21 mouse cellular contexts compared by ENCODE assay signal in the genomic region with DNA sequence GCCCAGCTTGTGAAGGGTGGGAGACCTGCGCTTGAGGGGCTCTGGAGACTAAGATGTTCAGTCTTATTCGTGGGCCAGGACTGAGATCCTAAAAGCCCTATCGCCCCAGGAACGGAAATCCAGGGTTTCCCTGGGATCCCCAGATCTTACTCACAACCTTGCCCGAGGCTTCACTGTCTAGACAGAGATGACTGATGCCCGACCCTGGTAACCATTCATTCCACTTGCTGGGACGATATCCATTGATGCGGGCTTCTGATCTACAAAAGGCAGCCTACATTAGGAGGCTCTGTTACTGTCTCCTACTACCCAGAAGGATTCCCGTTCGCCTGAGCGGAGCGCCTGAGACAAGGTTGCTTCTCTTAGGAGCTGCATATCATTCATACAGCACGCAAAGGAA. TPM values are rescaled to one million over a fixed set of nuclear protein-coding genes. Genes with fewer than 3 reads are reported as not detected.
DNase-seq lines count a peak whose midpoint lies in the region; ATAC-seq and TF ChIP-seq lines count a peak whose summit lies in the region.
"Had no signal": no experiment of that assay in that cellular context is flagged by ENCODE, and none has a peak within 500 bp of the region (broad histone marks: within the 10 kb centered on the region; RNA-seq: fewer than 3 reads in every experiment).

No protein-coding gene starts in this region.

- no peak overlapping the region for H3K27ac ChIP-seq in forebrain, postnatal 0 days (ENCODE audit: low read depth, low read length)
- H3K27ac ChIP-seq in forebrain, embryonic 15.5 days (replicated peaks): no peak overlapping the region
- no peak overlapping the region for H3K27ac ChIP-seq in midbrain, embryonic 14.5 days (replicated peaks; ENCODE audit: low read depth, low read length)
- no peak overlapping the region for H3K27ac ChIP-seq in midbrain, embryonic 13.5 days
- no peak overlapping the region for H3K27ac ChIP-seq in embryonic facial prominence, embryonic 13.5 days
- H3K27ac ChIP-seq in limb, embryonic 13.5 days: no peak overlapping the region
- H3K27ac ChIP-seq: gastrocnemius, adult 2 months; heart, adult 2 months; liver, embryonic 15.5 days had no signal

- no peak for DNase-seq in forebrain, postnatal 0 days
- peak; percentile 45 for DNase-seq in midbrain, embryonic 14.5 days
- no peak for DNase-seq in heart, postnatal 14 days
- no peak for DNase-seq in thymus, postnatal 4 days
- DNase-seq: adrenal gland, adult 2 months; cerebellum, adult 18-20 months; gastrocnemius, adult 2 months; heart, adult 2 months; heart, postnatal 10 days; lung, postnatal 4 days had no signal

- TF ChIP-seq CTCF in forebrain, postnatal 0 days (IDR thresholded peaks at IDR 0.05; ENCODE audit: low read depth): no peak

- no peak overlapping the region for H3K4me2 ChIP-seq in forebrain, postnatal 0 days (ENCODE audit: low read depth)
- no peak overlapping the region for H3K4me2 ChIP-seq in forebrain, embryonic 15.5 days (replicated peaks)
- peak overlapping the region; percentile 48; the same call in 1 of the 2 replicates for H3K4me2 ChIP-seq in midbrain, embryonic 14.5 days (ENCODE audit: low read length)
- H3K4me2 ChIP-seq in midbrain, embryonic 13.5 days (replicated peaks): no peak overlapping the region
- peak overlapping the region; percentile 56 for H3K4me2 ChIP-seq in embryonic facial prominence, embryonic 13.5 days
- peak overlapping the region; percentile 53; the same call in 1 of the 2 replicates for H3K4me2 ChIP-seq in limb, embryonic 13.5 days (replicated peaks)

- H3K9me3 ChIP-seq in forebrain, postnatal 0 days (ENCODE audit: low read length): no peaks in the 10 kb centered on the region
- no peaks in the 10 kb centered on the region for H3K9me3 ChIP-seq in forebrain, embryonic 15.5 days
- H3K9me3 ChIP-seq in midbrain, embryonic 14.5 days (ENCODE audit: control insufficient read depth, low read length): no peaks in the 10 kb centered on the region
- no peaks in the 10 kb centered on the region for H3K9me3 ChIP-seq in midbrain, embryonic 13.5 days
- no peaks in the 10 kb centered on the region for H3K9me3 ChIP-seq in embryonic facial prominence, embryonic 13.5 days
- no peaks in the 10 kb centered on the region for H3K9me3 ChIP-seq in limb, embryonic 13.5 days
- H3K9me3 ChIP-seq: liver, embryonic 15.5 days had no signal

- intact Hi-C loops in heart, postnatal 14 days (cut with DNase I): no loop called here

- H3K36me3 ChIP-seq in forebrain, postnatal 0 days (ENCODE audit: insufficient read depth): no peaks in the 10 kb centered on the region
- no peaks in the 10 kb centered on the region for H3K36me3 ChIP-seq in forebrain, embryonic 15.5 days
- H3K36me3 ChIP-seq in midbrain, embryonic 14.5 days (ENCODE audit: control insufficient read depth, insufficient read depth, low read length): no peaks in the 10 kb centered on the region
- H3K36me3 ChIP-seq in midbrain, embryonic 13.5 days: no peaks in the 10 kb centered on the region
- no peaks in the 10 kb centered on the region for H3K36me3 ChIP-seq in embryonic facial prominence, embryonic 13.5 days
- no peaks in the 10 kb centered on the region for H3K36me3 ChIP-seq in limb, embryonic 13.5 days
- H3K36me3 ChIP-seq: liver, embryonic 15.5 days had no signal

- 0 out of 2 replicates have a peak overlapping the region, but pooled peaks have one; percentile 33 for H3K4me3 ChIP-seq in forebrain, postnatal 0 days (ENCODE audit: low read depth, low read length)
- H3K4me3 ChIP-seq in forebrain, embryonic 15.5 days: no peak overlapping the region
- no peak overlapping the region for H3K4me3 ChIP-seq in midbrain, embryonic 14.5 days (replicated peaks; ENCODE audit: low read depth, low read length)
- no peak overlapping the region for H3K4me3 ChIP-seq in midbrain, embryonic 13.5 days (replicated peaks)
- H3K4me3 ChIP-seq in embryonic facial prominence, embryonic 13.5 days: no peak overlapping the region
- H3K4me3 ChIP-seq in limb, embryonic 13.5 days: no peak overlapping the region
- H3K4me3 ChIP-seq: gastrocnemius, adult 2 months; heart, adult 2 months; liver, embryonic 15.5 days had no signal

- no peak for ATAC-seq in forebrain, postnatal 0 days
- ATAC-seq in forebrain, embryonic 15.5 days (replicated peaks): no peak
- ATAC-seq in midbrain, embryonic 14.5 days (ENCODE audit: low FRiP score, low TSS enrichment): no peak
- ATAC-seq in midbrain, embryonic 13.5 days: no peak
- ATAC-seq in embryonic facial prominence, embryonic 13.5 days (ENCODE audit: insufficient number of reproducible peaks, insufficient read depth, low FRiP score, low TSS enrichment, low read depth): no peak
- ATAC-seq in limb, embryonic 13.5 days (ENCODE audit: low FRiP score, low read depth): no peak
- ATAC-seq: forebrain, embryonic 14.5 days; intestine, postnatal 0 days had no signal

- peaks cover 30% of the 10 kb centered on the region for H3K27me3 ChIP-seq in forebrain, postnatal 0 days (ENCODE audit: insufficient read depth, low read length)
- H3K27me3 ChIP-seq in forebrain, embryonic 15.5 days: peaks cover 34% of the 10 kb centered on the region
- H3K27me3 ChIP-seq in midbrain, embryonic 14.5 days (ENCODE audit: control insufficient read depth, insufficient read depth, low read length): peaks cover 23% of the 10 kb centered on the region
- H3K27me3 ChIP-seq in midbrain, embryonic 13.5 days: peaks cover 59% of the 10 kb centered on the region
- H3K27me3 ChIP-seq in embryonic facial prominence, embryonic 13.5 days: peaks cover 72% of the 10 kb centered on the region
- peaks cover 78% of the 10 kb centered on the region for H3K27me3 ChIP-seq in limb, embryonic 13.5 days

- H3K9ac ChIP-seq in forebrain, postnatal 0 days: no peak overlapping the region
- H3K9ac ChIP-seq in forebrain, embryonic 15.5 days (replicated peaks): no peak overlapping the region
- H3K9ac ChIP-seq in midbrain, embryonic 14.5 days (replicated peaks; ENCODE audit: low read length): no peak overlapping the region
- no peak overlapping the region for H3K9ac ChIP-seq in midbrain, embryonic 13.5 days (replicated peaks)
- no peak overlapping the region; the same call in 1 of the 2 replicates for H3K9ac ChIP-seq in embryonic facial prominence, embryonic 13.5 days
- no peak overlapping the region for H3K9ac ChIP-seq in limb, embryonic 13.5 days
- H3K9ac ChIP-seq: liver, embryonic 15.5 days had no signal

- WGBS in forebrain, postnatal 0 days: 24% methylated on average over 13 of the region's 13 CpGs
- 21% methylated on average over 13 of the region's 13 CpGs for WGBS in forebrain, embryonic 15.5 days
- WGBS in midbrain, embryonic 14.5 days: 20% methylated on average over 13 of the region's 13 CpGs
- WGBS in midbrain, embryonic 13.5 days: 21% methylated on average over 13 of the region's 13 CpGs
- WGBS in embryonic facial prominence, embryonic 13.5 days: 15% methylated on average over 13 of the region's 13 CpGs
- 19% methylated on average over 13 of the region's 13 CpGs for WGBS in limb, embryonic 13.5 days

- peaks cover 11% of the 10 kb centered on the region for H3K4me1 ChIP-seq in forebrain, postnatal 0 days (ENCODE audit: insufficient read depth)
- peaks cover 18% of the 10 kb centered on the region for H3K4me1 ChIP-seq in forebrain, embryonic 15.5 days
- H3K4me1 ChIP-seq in midbrain, embryonic 14.5 days (ENCODE audit: control insufficient read depth, insufficient read depth, low read length): peaks cover 13% of the 10 kb centered on the region
- peaks cover 36% of the 10 kb centered on the region for H3K4me1 ChIP-seq in midbrain, embryonic 13.5 days (replicated peaks)
- peaks cover 22% of the 10 kb centered on the region for H3K4me1 ChIP-seq in embryonic facial prominence, embryonic 13.5 days
- peaks cover 15% of the 10 kb centered on the region for H3K4me1 ChIP-seq in limb, embryonic 13.5 days

RNA-seq across cellular contexts. Expression of a gene that starts 0.5 kb away (rescaled TPM):
- total RNA-seq in forebrain, postnatal 0 days (2014; rRNA removed): 1.2 TPM in 1 of 2 replicates, not detected in the other
- 0.20 and 0.30 TPM in 2 replicates for polyA plus RNA-seq in forebrain, postnatal 0 days (2015; fragmentation: Nextera tagmentation; extraction: Ambion mirVana)
- polyA plus RNA-seq in forebrain, embryonic 15.5 days (2015; fragmentation: Nextera tagmentation; extraction: Ambion mirVana): not detected in 2 replicates
- 0.18 and 0.38 TPM in 2 replicates for polyA plus RNA-seq in midbrain, embryonic 14.5 days (2014; fragmentation: Nextera tagmentation; extraction: Ambion mirVana)
- polyA plus RNA-seq in midbrain, embryonic 13.5 days (2015; fragmentation: Nextera tagmentation; extraction: Ambion mirVana): 0.22 and 0.32 TPM in 2 replicates
- polyA plus RNA-seq in embryonic facial prominence, embryonic 13.5 days (2015; fragmentation: Nextera tagmentation; extraction: Ambion mirVana): 4.3 and 4.7 TPM in 2 replicates
- polyA plus RNA-seq in limb, embryonic 13.5 days (2015; fragmentation: Nextera tagmentation; extraction: Ambion mirVana): 3.4 and 3.5 TPM in 2 replicates
- under 1 TPM in 1 of 2 experiments, not detected in 1; 0.22 TPM for total RNA-seq in heart, postnatal 14 days (2021)
- total RNA-seq: gastrocnemius, adult 2 months; heart, adult 2 months had no signal
- polyA plus RNA-seq: adrenal gland, adult 2 months; forebrain, embryonic 14.5 days had no signal

RNA-seq across cellular contexts. Expression of a gene that starts 17.3 kb away (rescaled TPM):
- total RNA-seq in forebrain, postnatal 0 days (2014; rRNA removed): 13.3 and 20.5 TPM in 2 replicates
- polyA plus RNA-seq in forebrain, postnatal 0 days (2015; fragmentation: Nextera tagmentation; extraction: Ambion mirVana): 15.3 and 15.7 TPM in 2 replicates
- 13.3 and 14.6 TPM in 2 replicates for polyA plus RNA-seq in forebrain, embryonic 15.5 days (2015; fragmentation: Nextera tagmentation; extraction: Ambion mirVana)
- 15.7 and 24.4 TPM in 2 replicates for polyA plus RNA-seq in midbrain, embryonic 14.5 days (2014; fragmentation: Nextera tagmentation; extraction: Ambion mirVana)
- 17.8 and 17.9 TPM in 2 replicates for polyA plus RNA-seq in midbrain, embryonic 13.5 days (2015; fragmentation: Nextera tagmentation; extraction: Ambion mirVana)
- 11.1 and 14.3 TPM in 2 replicates for polyA plus RNA-seq in embryonic facial prominence, embryonic 13.5 days (2015; fragmentation: Nextera tagmentation; extraction: Ambion mirVana)
- 14.5 and 16.4 TPM in 2 replicates for polyA plus RNA-seq in limb, embryonic 13.5 days (2015; fragmentation: Nextera tagmentation; extraction: Ambion mirVana)
- total RNA-seq in heart, postnatal 14 days (2021): 10 to 100 TPM; 20.8 to 23.0 TPM

RNA-seq across cellular contexts. Expression of a gene that starts 22.7 kb away (rescaled TPM):
- total RNA-seq in forebrain, postnatal 0 days (2014; rRNA removed): not detected in 2 replicates
- not detected in 2 replicates for polyA plus RNA-seq in forebrain, postnatal 0 days (2015; fragmentation: Nextera tagmentation; extraction: Ambion mirVana)
- 0.17 TPM in 1 of 2 replicates, not detected in the other for polyA plus RNA-seq in forebrain, embryonic 15.5 days (2015; fragmentation: Nextera tagmentation; extraction: Ambion mirVana)
- not detected in 2 replicates for polyA plus RNA-seq in midbrain, embryonic 14.5 days (2014; fragmentation: Nextera tagmentation; extraction: Ambion mirVana)
- polyA plus RNA-seq in midbrain, embryonic 13.5 days (2015; fragmentation: Nextera tagmentation; extraction: Ambion mirVana): 0.11 TPM in 1 of 2 replicates, not detected in the other
- polyA plus RNA-seq in embryonic facial prominence, embryonic 13.5 days (2015; fragmentation: Nextera tagmentation; extraction: Ambion mirVana): 0.14 and 0.36 TPM in 2 replicates
- not detected in 2 replicates for polyA plus RNA-seq in limb, embryonic 13.5 days (2015; fragmentation: Nextera tagmentation; extraction: Ambion mirVana)
- total RNA-seq in heart, postnatal 14 days (2021): not detected
- total RNA-seq: adrenal gland, adult 2 months; gastrocnemius, adult 2 months; heart, adult 2 months; heart, postnatal 10 days; layer of hippocampus, postnatal 14 days; left cerebral cortex, postnatal 25 days had no signal
- polyA plus RNA-seq: forebrain, embryonic 14.5 days; liver, embryonic 15.5 days; neural tube, embryonic 14.5 days; spleen, adult 2 months had no signal

RNA-seq across cellular contexts. Expression of a gene that starts 26.8 kb away (rescaled TPM):
- total RNA-seq in forebrain, postnatal 0 days (2014; rRNA removed): 0.10 TPM in 1 of 2 replicates, not detected in the other
- polyA plus RNA-seq in forebrain, postnatal 0 days (2015; fragmentation: Nextera tagmentation; extraction: Ambion mirVana): 0.11 TPM in 1 of 2 replicates, not detected in the other
- polyA plus RNA-seq in forebrain, embryonic 15.5 days (2015; fragmentation: Nextera tagmentation; extraction: Ambion mirVana): 0.14 TPM in 1 of 2 replicates, not detected in the other
- not detected in 2 replicates for polyA plus RNA-seq in midbrain, embryonic 14.5 days (2014; fragmentation: Nextera tagmentation; extraction: Ambion mirVana)
- 0.09 TPM in 1 of 2 replicates, not detected in the other for polyA plus RNA-seq in midbrain, embryonic 13.5 days (2015; fragmentation: Nextera tagmentation; extraction: Ambion mirVana)
- 0.25 and 0.35 TPM in 2 replicates for polyA plus RNA-seq in embryonic facial prominence, embryonic 13.5 days (2015; fragmentation: Nextera tagmentation; extraction: Ambion mirVana)
- 0.46 and 0.48 TPM in 2 replicates for polyA plus RNA-seq in limb, embryonic 13.5 days (2015; fragmentation: Nextera tagmentation; extraction: Ambion mirVana)
- total RNA-seq in heart, postnatal 14 days (2021): under 1 TPM; 0.48 to 0.61 TPM
- total RNA-seq: gastrocnemius, adult 2 months; layer of hippocampus, postnatal 14 days; left cerebral cortex, postnatal 25 days had no signal
- polyA plus RNA-seq: neural tube, embryonic 14.5 days; spleen, adult 2 months had no signal

Comparison
In these comparisons a context has a peak if more than half of its experiments do, and no peak if none do; other contexts are left out.
1. H3K4me2 ChIP-seq: peak in midbrain, embryonic 14.5 days (single experiment), embryonic facial prominence, embryonic 13.5 days (single experiment) and limb, embryonic 13.5 days (single experiment); none in forebrain, postnatal 0 days (single experiment), forebrain, embryonic 15.5 days (single experiment) and midbrain, embryonic 13.5 days (single experiment).